Mouse (Mus musculus) hindbrain, postnatal 0 days (tissue): ENCODE measurements around the gene Gng7. TPM values are rescaled to one million over a fixed set of nuclear protein-coding genes. Genes with fewer than 3 reads are reported as not detected.

Source experiments
- ATAC-seq: fragments of 200-750 bp; cut with Nextera tagmentation; 2 replicates; pipeline ENCODE4 v1.8.0; 2017; ENCODE audit warnings: mild to moderate bottlenecking, moderate TSS enrichment, moderate library complexity
- DNase-seq: peaks from one replicate; pipeline ENCODE4 v3.0.0-alpha.2; 2015; ENCODE audit warnings: low spot score
- H3K27ac ChIP-seq: fragments of 300-500 bp; sonication (generic); 2 replicates; pipeline ENCODE4 v1.5.1; 2014; ENCODE audit warnings: mild to moderate bottlenecking
- H3K27me3 ChIP-seq: fragments of 300-500 bp; sonication (generic); 2 replicates; pipeline ENCODE4 v1.6.1; 2014; ENCODE audit warnings: low read length, mixed read lengths; ENCODE audit not compliant: insufficient read depth
- H3K36me3 ChIP-seq: fragments of 300-500 bp; sonication (generic); 2 replicates; pipeline ENCODE4 v1.6.1; 2014; ENCODE audit warnings: low read length, mixed read lengths; ENCODE audit not compliant: insufficient read depth
- H3K4me1 ChIP-seq: fragments of 300-500 bp; sonication (generic); 2 replicates; pipeline ENCODE4 v1.6.1; 2014; ENCODE audit warnings: antibody characterized with exemption, low read length, mixed read lengths; ENCODE audit not compliant: insufficient read depth
- H3K4me2 ChIP-seq: fragments of 300-500 bp; sonication (generic); 2 replicates; pipeline ENCODE4 v1.6.1; 2014; ENCODE audit warnings: low read depth, mild to moderate bottlenecking, low read length, moderate library complexity, mixed read lengths
- H3K4me3 ChIP-seq: fragments of 300-500 bp; sonication (generic); 2 replicates; pipeline ENCODE4 v1.5.1; 2014; ENCODE audit warnings: low read length
- H3K9ac ChIP-seq: fragments of 300-500 bp; sonication (generic); replicated peaks from 2 replicates; pipeline ENCODE4 v1.6.1; 2014; ENCODE audit warnings: mild to moderate bottlenecking, low read length, moderate library complexity, mixed read lengths
- H3K9me3 ChIP-seq: fragments of 300-500 bp; sonication (generic); 2 replicates; pipeline ENCODE4 v1.6.1; 2016; ENCODE audit warnings: low read length, mixed read lengths
- CTCF ChIP-seq: IDR thresholded peaks from 2 replicates; pipeline ENCODE4 v1.5.1; 2016; ENCODE audit warnings: antibody characterized with exemption, control low read depth, low read depth
- WGBS: fragments of 180-500 bp; shearing (Covaris S2); extraction: QIAGEN DNeasy Blood & Tissue Kit; methylation state at CpG from one replicate; pipeline ENCODE4 v1.1.7; 2014; 5-methylcytosine and 5-hydroxymethylcytosine counted together
- polyA plus RNA-seq: library from polyadenylated mRNA; unstranded; fragments of >200 nt; fragmentation: Nextera tagmentation; extraction: Ambion mirVana; gene quantifications from 2 replicates; pipeline ENCODE4 v1.2.1, GENCODE M21; 2015
- total RNA-seq: library from RNA; depleted of rRNA; stranded (reverse); fragments of >200 nt; gene quantifications from 2 replicates; pipeline ENCODE4 v1.2.3, GENCODE M21; 2014

Gng7 gene
- total and polyA plus RNA-seq, 2 experiments from 2014 or later: 22.1 to 27.2 TPM

DNA sequence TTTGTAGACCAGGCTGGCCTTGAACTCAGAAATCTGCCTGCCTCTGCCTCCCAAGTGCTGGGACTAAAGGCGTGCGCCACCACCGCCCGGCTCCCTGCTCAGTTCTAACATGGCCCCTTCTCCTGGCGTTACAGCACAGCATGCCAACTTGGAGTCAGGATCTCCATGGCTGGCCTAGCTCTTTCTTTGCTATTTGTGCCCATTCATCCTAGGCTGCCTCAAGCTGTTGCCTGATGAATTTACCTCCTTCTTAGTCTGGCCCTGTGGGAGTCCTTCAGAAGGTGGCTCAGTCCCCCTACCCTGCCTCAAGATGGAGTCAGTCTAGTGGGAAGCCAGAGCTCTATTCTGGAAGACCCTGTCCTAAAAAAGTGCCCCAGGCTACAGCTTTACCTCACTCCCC lies 12.1 kb upstream of the Gng7 start:
- ATAC-seq (no peak), DNase-seq (no peak)
- Histone ChIP-seq H3K4me3 (no peak overlapping the region), H3K36me3 (peaks cover 10% of the 10 kb centered on the region; the same call in 1 of the 2 replicates), H3K27me3 (no peaks in the 10 kb centered on the region), H3K9ac (no peak overlapping the region), H3K4me2 (no peak overlapping the region), H3K9me3 (no peaks in the 10 kb centered on the region), H3K4me1 (peaks cover 8% of the 10 kb centered on the region; the same call in 1 of the 2 replicates), H3K27ac (no peak overlapping the region)
- TF ChIP-seq CTCF: no peak
- 87% methylated on average over 5 of the region's 5 CpGs for WGBS

DNA sequence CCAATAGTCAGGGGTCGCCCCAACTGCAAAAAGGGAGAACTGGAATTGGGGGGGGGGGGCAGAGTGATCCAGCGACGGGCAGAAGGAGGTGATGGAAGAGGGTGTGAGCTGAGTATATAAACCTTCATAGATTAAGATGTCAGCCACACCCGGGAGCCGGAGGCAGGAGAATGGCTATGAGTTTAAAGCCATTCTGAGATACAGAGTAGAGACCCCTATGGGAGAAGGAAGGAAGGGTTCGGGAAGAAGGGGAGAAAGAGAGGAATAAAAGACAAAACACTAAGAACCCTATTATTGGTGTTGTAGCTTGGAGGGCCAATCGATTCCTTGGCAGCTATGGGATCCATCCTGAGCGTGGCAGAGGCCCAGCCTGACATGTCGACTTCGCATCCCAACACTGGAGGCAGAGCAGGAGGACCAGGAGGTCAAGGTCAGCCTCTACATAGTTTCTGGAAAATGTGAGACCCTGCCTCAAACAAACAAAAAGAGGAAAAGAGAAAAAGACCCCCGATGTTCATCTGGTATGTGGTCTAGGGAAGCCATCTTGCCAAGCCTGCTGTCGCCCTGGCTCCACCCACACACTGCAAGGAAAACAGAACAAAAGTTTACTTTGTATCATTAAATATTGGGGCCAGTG lies 11.0 kb upstream of the Gng7 start, which contains the start of gene Diras1:
Gene Diras1 (minus strand): TSS at position 24 of the 637 bp plus-strand sequence.
- peak; percentile 25; the same call in 1 of the 2 replicates for ATAC-seq
- no peak for TF ChIP-seq CTCF
- peak within 1 kb of the TSS; percentile 70 for H3K27ac ChIP-seq
- DNase-seq: peak; percentile 7
- H3K4me2 ChIP-seq: peak within 1 kb of the TSS; percentile 71
- peaks cover 8% of the 10 kb centered on the region; the same call in 1 of the 2 replicates for H3K4me1 ChIP-seq
- WGBS: 42% methylated on average over 12 of the region's 12 CpGs
- H3K27me3 ChIP-seq: no peaks in the 10 kb centered on the region
- H3K4me3 ChIP-seq: peak within 1 kb of the TSS; percentile 50
- peak within 1 kb of the TSS; percentile 71 for H3K9ac ChIP-seq
- no peaks in the 10 kb centered on the region for H3K9me3 ChIP-seq
- H3K36me3 ChIP-seq: peaks cover 4% of the 10 kb centered on the region; the same call in 1 of the 2 replicates

DNA sequence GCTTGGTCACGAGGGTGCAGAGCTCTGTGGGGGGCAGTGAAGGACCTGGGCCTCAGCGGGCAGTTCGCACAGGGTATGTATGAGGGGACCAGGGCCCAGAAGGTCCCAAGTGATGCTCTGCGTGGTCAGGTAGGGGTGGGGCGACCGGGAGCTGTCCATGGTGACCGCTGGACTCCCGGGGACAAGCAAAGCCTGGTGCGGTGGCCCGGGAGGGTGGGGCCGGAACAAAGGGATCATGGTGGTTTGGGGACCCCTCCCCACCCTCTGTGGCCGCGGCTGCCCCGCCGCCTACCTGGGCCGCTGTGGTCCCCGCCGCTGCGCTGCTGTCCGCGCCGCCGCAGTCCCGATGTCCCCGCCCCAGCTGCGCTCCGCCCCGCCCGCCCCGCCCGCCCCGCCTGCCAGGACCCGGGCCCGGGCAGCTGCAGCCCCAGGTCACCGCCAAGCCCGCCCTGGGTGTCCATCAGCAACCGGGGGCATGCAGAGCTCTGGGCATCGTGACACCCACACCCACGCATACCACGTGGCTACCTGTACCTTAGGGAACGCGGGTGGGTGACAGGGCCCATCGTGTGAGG lies 10.4 kb upstream of the Gng7 start:
- Histone ChIP-seq H3K36me3 (0 out of 2 replicates have a peak, but pooled peaks cover 3% of the 10 kb centered on the region), H3K4me2 (peak overlapping the region; percentile 71), H3K9ac (peak overlapping the region; percentile 71), H3K9me3 (no peaks in the 10 kb centered on the region), H3K4me1 (peaks cover 8% of the 10 kb centered on the region; the same call in 1 of the 2 replicates), H3K4me3 (peak overlapping the region; percentile 50), H3K27me3 (no peaks in the 10 kb centered on the region), H3K27ac (peak overlapping the region; percentile 70)
- TF ChIP-seq CTCF: no peak
- peak; percentile 55 for DNase-seq
- peak; percentile 36 for ATAC-seq
- WGBS: 3% methylated on average over 41 of the region's 43 CpGs

DNA sequence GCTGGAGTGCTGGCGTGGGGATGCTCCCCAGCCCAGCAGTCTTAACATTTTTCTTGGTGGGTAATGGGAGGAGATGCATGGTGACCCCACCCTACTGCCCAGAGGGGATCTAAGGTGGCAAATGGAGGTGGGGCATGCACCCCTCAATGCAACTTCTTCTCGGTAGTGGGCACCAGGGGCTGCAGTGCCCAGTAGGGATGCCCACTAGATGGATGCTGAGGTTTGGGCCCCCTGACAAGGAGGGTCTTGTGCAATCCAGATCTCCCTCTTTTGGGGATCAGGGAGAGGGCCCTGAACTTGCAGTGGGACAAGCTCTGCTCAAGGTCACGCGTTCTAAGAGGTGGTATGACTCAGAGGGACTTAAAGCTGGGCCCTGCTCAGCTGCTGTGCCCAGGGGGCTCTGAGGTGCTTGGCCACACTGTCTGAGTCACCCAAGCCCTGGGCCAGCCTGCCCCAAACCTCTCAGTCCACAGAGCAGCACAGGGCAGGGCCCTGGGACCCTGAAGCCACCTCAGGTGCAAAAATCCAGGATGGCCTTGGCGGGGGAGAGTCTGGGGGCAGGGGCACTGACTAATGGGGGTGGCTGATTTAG lies 9.7 kb upstream of the Gng7 start:
- H3K9me3 ChIP-seq: no peaks in the 10 kb centered on the region
- H3K4me2 ChIP-seq: peak overlapping the region; percentile 71
- peak overlapping the region; percentile 50 for H3K4me3 ChIP-seq
- TF ChIP-seq CTCF: no peak
- ATAC-seq (0 out of 2 replicates have a peak, but pooled peaks have one; percentile 1), DNase-seq (no peak)
- H3K27me3 ChIP-seq: no peaks in the 10 kb centered on the region
- H3K27ac ChIP-seq: peak overlapping the region; percentile 70; the same call in 1 of the 2 replicates
- WGBS: 72% methylated on average over 5 of the region's 5 CpGs
- H3K4me1 ChIP-seq: peaks cover 8% of the 10 kb centered on the region; the same call in 1 of the 2 replicates
- H3K9ac ChIP-seq: peak overlapping the region; percentile 71
- no peaks in the 10 kb centered on the region for H3K36me3 ChIP-seq

DNA sequence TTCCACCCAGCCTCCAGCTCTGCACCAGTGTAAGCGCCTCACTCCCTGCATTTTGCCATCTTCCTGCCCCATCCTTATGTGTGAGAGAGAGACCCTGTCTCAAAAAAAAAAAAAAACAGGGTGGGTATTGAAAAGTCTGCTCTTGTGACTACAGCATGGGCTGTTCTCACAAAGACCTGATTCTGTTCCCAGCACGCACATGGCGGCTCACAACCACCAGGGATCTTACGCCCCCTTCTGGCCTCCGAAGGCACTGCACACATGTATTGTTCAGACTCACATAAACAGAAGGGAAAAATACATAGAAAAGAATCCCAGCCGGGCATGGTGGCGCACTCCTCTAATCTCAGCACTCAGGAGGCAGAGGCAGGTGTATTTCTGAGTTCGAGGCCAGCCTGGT lies 8.0 kb upstream of the Gng7 start:
- no peaks in the 10 kb centered on the region for H3K27me3 ChIP-seq
- H3K27ac ChIP-seq: no peak overlapping the region
- H3K9ac ChIP-seq: no peak overlapping the region
- peak; percentile 27 for DNase-seq
- no peak for ATAC-seq
- TF ChIP-seq CTCF: peak; percentile 54
- no peaks in the 10 kb centered on the region for H3K9me3 ChIP-seq
- no peak overlapping the region for H3K4me2 ChIP-seq
- H3K4me3 ChIP-seq: no peak overlapping the region
- peaks cover 8% of the 10 kb centered on the region; the same call in 1 of the 2 replicates for H3K4me1 ChIP-seq
- 68% methylated on average over 8 of the region's 8 CpGs for WGBS
- no peaks in the 10 kb centered on the region for H3K36me3 ChIP-seq

DNA sequence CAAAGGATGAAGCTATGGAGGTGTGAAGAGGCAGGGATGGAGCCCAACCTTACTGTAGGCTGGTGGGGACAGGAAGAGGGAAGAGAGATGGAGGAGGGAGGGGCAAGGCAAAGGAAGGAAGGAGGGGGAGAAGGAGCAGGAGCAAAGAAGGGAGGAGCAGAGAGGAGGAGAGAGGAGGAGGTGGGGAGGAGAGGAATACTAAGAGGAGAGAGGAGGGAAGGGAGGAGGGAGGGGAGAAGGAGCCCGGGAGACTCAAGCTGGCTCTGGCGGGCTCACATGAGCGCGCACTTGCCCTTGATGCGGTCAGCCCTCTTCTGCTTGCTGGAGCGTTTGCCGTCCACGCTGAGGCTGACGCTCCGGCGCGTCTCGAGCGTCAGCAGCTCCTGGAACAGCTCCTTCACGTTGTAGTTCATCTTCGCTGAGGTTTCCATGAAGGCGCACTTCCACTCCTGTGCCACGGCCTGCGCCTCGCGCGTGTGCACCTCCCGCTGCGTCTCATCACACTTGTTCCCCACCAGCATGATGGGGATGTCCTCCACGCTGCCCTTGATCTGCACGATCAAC lies 6.9 kb upstream of the Gng7 start:
- 15% methylated on average over 26 of the region's 26 CpGs for WGBS
- Histone ChIP-seq H3K9me3 (no peaks in the 10 kb centered on the region), H3K4me2 (peak overlapping the region; percentile 21), H3K4me3 (no peak overlapping the region), H3K27me3 (no peaks in the 10 kb centered on the region), H3K36me3 (no peaks in the 10 kb centered on the region), H3K27ac (peak overlapping the region; percentile 26; the same call in 1 of the 2 replicates), H3K9ac (no peak overlapping the region), H3K4me1 (peaks cover 8% of the 10 kb centered on the region; the same call in 1 of the 2 replicates)
- DNase-seq (peak; percentile 19), ATAC-seq (peak; percentile 8; the same call in 1 of the 2 replicates)
- TF ChIP-seq CTCF: no peak
